Mouse (Mus musculus): ENCODE measurements around the gene Tns1.

DNA sequence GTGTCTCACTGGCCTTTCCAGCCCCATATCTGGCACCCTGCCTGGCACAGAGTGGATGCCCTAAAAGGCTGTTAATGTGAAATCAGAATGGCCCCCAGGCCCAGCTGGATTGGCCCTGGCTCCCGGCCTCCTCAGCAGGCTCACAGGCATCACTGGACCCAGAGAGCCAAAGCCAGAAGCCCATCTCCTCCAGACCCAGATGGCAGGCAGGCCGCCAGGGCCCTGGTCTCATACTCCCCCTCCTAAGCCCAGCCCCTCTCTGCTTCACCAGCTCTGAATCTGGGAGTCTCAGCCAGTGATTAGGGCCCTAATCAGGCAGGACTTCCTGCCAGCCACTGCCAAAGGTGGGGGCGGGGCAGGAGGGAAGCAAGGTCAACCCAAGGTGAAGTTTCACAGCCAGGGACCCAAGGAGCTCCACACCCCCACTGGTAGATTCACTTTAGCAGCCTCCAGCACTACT, 93.3 kb downstream of the Tns1 start:
- TF ChIP-seq EP300 (optimal IDR thresholded peaks at IDR 0.05) (no peak), CTCF (IDR thresholded peaks at IDR 0.05; ENCODE audit: low read depth) (no peak)
